Mouse (Mus musculus) forebrain, embryonic 16.5 days (tissue): ENCODE measurements at regions not wholly inside any gene's neighbourhood (a gene's known extent, or its start where the extent isn't known, plus 50 kb on each side); places are given as distances from the start of the nearest gene placed in this dataset.
A peak's percentile ranks its signal among the peaks of the same experiment; 100 is the strongest.

Source experiments
- ATAC-seq: fragments of 200-750 bp; cut with Nextera tagmentation; 2 replicates; pipeline ENCODE4 v1.8.0; 2017; ENCODE audit warnings: mild to moderate bottlenecking, moderate library complexity
- H3K27ac ChIP-seq: fragments of 300-500 bp; sonication (generic); 2 replicates; pipeline ENCODE4 v1.5.1; 2014; ENCODE audit warnings: low read length, control low read depth
- H3K27me3 ChIP-seq: fragments of 300-500 bp; sonication (generic); replicated peaks from 2 replicates; pipeline ENCODE4 v1.6.1; 2014; ENCODE audit warnings: low read length; ENCODE audit not compliant: control insufficient read depth, insufficient read depth
- H3K36me3 ChIP-seq: fragments of 300-500 bp; sonication (generic); 2 replicates; pipeline ENCODE4 v1.6.1; 2014; ENCODE audit not compliant: control insufficient read depth, insufficient read depth
- H3K4me1 ChIP-seq: fragments of 300-500 bp; sonication (generic); replicated peaks from 2 replicates; pipeline ENCODE4 v1.6.1; 2014; ENCODE audit warnings: low read length; ENCODE audit not compliant: control insufficient read depth, insufficient read depth
- H3K4me2 ChIP-seq: fragments of 300-500 bp; sonication (generic); 2 replicates; pipeline ENCODE4 v1.6.1; 2014; ENCODE audit warnings: mild to moderate bottlenecking, low read length, control low read depth
- H3K4me3 ChIP-seq: fragments of 300-500 bp; sonication (generic); replicated peaks from 2 replicates; pipeline ENCODE4 v1.5.1; 2014; ENCODE audit warnings: mild to moderate bottlenecking, low read length, control low read depth
- H3K9ac ChIP-seq: fragments of 300-500 bp; sonication (generic); replicated peaks from 2 replicates; pipeline ENCODE4 v1.6.1; 2014; ENCODE audit warnings: low read depth, low read length, control low read depth
- H3K9me3 ChIP-seq: fragments of 300-500 bp; sonication (generic); 2 replicates; pipeline ENCODE4 v1.6.1; 2016; ENCODE audit warnings: low read length; ENCODE audit not compliant: control insufficient read depth
- WGBS: fragments of 180-500 bp; shearing (Covaris S2); extraction: QIAGEN DNeasy Blood & Tissue Kit; methylation state at CpG from one replicate; pipeline ENCODE4 v1.1.7; 2014; 5-methylcytosine and 5-hydroxymethylcytosine counted together

DNA sequence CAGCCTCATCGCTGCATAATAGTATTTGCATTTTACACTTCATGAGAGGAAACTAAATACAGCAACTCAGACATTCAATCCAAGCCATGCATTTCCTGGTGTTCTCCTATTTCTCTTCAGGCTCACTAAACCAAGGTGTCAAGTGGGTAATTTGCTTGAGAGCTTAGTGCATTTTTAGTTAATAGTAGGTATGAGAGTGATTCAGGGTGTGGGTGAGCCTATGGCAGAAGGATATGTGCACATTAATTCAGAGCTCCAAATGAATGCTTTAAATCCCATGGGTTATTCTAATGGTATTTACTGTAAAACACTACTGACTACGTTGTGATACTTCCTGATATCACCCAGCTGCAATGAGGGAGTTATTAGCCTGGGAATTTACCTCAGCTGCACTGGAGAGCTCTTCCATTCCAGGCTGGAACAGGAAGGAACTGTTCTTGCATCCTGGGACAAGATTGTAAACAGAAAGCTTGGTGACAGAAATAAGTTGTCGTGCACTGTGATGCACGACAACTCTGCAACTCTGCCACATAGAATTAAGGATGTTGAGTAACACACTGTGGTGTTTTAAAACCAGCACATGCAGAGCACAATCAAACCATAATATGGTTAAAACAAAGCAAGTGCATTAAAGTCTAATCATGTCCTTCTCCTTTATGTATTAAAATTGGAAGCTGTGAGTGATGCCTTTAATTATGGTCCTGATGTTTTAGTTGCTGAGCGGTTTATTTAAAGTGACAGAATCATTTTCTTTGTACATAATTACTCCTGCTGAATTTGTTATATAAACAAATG lies 170.4 kb upstream of the Setmar start:
- WGBS, result 43% methylated on average over 5 of the region's 5 CpGs
- Histone ChIP-seq H3K4me2 (no peak overlapping the region), H3K27me3 (no peaks in the 10 kb centered on the region), H3K36me3 (no peaks in the 10 kb centered on the region), H3K9me3 (no peaks in the 10 kb centered on the region), H3K4me1 (peaks cover 6% of the 10 kb centered on the region), H3K27ac (no peak overlapping the region), H3K9ac (no peak overlapping the region), H3K4me3 (no peak overlapping the region)
- ATAC-seq, result no peak

DNA sequence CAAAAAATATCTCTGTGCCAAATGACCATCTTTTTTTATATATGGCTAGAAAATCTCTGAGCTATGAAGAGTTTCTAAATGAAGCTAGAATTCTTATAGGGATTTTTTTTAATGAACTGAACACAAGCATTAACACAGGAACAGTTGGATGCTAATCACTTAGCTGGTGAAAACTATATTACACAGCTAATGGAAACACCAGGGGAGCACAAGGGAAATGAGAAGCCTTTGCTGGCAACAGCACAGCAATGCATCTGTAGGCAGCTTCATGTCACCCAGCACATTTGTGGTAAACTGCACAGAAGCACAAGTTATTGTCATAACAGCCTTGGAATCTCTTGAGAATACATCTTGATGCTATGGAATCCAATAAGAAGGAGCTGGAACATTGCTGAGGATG lies 154.3 kb upstream of the Setmar start:
- Histone ChIP-seq H3K9me3 (no peaks in the 10 kb centered on the region), H3K27ac (no peak overlapping the region), H3K4me3 (no peak overlapping the region), H3K4me1 (no peaks in the 10 kb centered on the region), H3K9ac (no peak overlapping the region), H3K27me3 (no peaks in the 10 kb centered on the region), H3K36me3 (no peaks in the 10 kb centered on the region), H3K4me2 (no peak overlapping the region)
- ATAC-seq, result no peak

DNA sequence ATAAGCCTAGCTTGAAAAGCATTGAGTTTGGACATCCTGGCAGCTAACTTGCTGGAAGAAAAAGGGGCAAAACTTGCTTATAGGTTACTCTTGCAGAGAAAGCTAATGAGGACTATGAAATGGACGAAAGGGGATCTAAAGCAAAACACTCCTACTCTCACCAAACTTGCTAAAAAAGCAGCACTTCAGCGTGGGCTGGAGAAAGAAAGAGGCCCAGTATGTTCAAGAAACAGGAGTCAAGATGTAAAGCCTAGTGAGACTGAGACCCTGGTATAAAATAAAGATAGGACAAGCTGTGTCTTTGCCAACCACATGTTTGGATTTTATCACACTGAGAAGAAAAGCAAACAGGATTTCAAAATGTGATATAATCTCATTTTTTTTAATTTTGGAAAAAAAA lies 153.5 kb upstream of the Setmar start:
- WGBS, result 73% methylated on average over 2 of the region's 2 CpGs
- Histone ChIP-seq H3K4me1 (no peaks in the 10 kb centered on the region), H3K9me3 (no peaks in the 10 kb centered on the region), H3K4me2 (no peak overlapping the region), H3K36me3 (no peaks in the 10 kb centered on the region), H3K9ac (no peak overlapping the region), H3K4me3 (no peak overlapping the region), H3K27ac (no peak overlapping the region), H3K27me3 (no peaks in the 10 kb centered on the region)
- no peak for ATAC-seq

DNA sequence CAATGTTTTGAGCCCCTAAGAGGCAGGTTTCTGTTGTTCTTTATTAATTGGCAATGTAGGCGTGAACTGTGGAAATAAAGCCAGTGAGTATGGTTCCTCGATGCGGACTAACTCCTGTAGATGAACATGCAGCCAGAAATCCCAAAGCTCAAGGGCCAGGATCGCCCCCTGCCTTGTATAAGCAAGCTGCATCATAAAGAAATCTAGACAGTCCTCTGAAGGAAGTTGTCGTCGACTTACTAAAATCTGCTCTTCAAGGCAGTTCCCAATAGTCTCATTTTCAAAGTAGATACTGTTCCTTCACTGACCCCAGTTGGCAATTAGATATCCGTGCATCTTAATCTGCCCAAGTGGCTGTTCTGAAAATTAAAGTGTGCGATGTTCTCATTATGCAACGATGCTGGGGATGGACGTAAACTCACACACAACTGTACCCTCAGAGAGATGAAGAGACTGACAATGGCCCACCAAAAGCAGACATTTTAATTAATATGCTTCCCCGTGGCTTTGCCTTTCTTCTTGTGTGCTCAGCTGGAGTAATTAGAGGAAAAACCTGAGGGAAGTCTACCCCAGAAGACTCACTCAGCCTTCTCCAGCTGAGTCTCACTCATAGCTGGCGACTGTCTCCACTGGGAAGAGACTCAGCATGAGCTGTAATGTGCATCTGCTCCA lies 141.2 kb upstream of the Setmar start:
- peak; percentile 40; the same call in 1 of the 2 replicates for ATAC-seq
- H3K9ac ChIP-seq, result no peak overlapping the region
- no peaks in the 10 kb centered on the region for H3K9me3 ChIP-seq
- no peak overlapping the region for H3K4me3 ChIP-seq
- no peak overlapping the region for H3K27ac ChIP-seq
- WGBS, result 50% methylated on average over 12 of the region's 12 CpGs
- H3K27me3 ChIP-seq, result no peaks in the 10 kb centered on the region
- no peak overlapping the region for H3K4me2 ChIP-seq
- no peaks in the 10 kb centered on the region for H3K36me3 ChIP-seq
- no peaks in the 10 kb centered on the region for H3K4me1 ChIP-seq

DNA sequence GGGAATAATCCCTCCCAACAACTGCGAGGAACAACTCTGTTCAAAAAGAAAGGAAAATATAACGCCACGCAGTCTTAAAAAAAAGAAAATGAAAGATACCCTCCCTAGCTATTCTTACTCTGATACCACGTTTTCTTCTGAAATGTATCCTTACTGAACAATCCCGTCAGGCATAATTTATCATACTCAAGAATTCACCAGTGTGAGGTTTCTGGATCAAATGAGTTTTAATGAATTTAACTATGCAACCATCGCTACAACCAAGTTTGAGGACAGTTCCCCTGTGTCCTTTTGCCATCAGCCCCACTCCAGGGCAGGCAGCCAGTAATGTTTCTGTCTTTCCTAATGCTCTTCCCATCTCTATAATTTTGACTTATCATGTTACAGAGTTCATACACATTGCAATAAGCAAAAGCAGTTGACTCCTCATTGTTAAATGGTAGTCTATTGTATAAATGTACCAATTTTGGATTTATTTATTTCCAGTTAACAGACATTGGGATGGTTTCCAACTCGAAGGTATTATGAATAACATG lies 140.6 kb upstream of the Setmar start:
- Histone ChIP-seq H3K4me2 (no peak overlapping the region), H3K4me3 (no peak overlapping the region), H3K9me3 (no peaks in the 10 kb centered on the region), H3K27ac (no peak overlapping the region), H3K27me3 (no peaks in the 10 kb centered on the region), H3K4me1 (no peaks in the 10 kb centered on the region), H3K9ac (no peak overlapping the region), H3K36me3 (no peaks in the 10 kb centered on the region)
- ATAC-seq, result no peak
- WGBS, result 71% methylated on average over 7 of the region's 7 CpGs

DNA sequence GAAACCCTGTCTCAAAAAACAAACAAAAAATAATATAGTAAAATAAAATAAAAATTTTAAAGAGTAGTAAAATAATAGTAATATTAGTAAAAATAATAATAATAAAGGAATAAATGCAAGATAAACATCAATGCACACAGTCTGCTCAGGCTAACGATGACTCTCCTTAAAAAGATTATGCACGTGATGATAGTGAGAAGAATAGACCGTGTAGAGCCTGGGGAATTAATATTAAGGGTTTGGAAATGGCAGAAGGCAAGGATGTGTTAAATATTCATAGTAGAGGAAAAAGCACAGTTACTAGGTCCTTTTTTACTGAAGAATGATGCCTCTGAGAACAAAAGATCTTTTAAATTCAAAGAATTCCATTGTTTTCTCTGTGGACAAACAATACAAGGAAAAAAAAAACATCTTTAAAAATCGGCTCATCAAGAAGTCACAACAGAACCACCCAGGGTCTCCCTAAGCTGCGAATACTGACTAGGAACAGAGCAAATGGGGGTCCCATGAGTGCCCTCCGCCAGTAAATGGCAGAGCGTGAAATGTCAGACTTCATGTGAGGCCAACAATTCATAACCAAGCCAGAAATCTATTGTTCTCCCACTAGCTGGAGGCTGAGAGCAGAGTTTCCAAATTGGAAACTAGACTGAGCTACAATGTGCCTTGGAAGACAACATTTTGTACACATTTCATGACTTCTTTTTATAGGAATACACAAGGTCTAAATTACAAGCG lies 134.2 kb upstream of the Setmar start:
- Histone ChIP-seq H3K9me3 (no peaks in the 10 kb centered on the region), H3K4me2 (no peak overlapping the region), H3K4me3 (no peak overlapping the region), H3K9ac (no peak overlapping the region), H3K27ac (no peak overlapping the region), H3K36me3 (no peaks in the 10 kb centered on the region), H3K27me3 (no peaks in the 10 kb centered on the region), H3K4me1 (no peaks in the 10 kb centered on the region)
- WGBS, result 53% methylated on average over 8 of the region's 8 CpGs
- no peak for ATAC-seq

DNA sequence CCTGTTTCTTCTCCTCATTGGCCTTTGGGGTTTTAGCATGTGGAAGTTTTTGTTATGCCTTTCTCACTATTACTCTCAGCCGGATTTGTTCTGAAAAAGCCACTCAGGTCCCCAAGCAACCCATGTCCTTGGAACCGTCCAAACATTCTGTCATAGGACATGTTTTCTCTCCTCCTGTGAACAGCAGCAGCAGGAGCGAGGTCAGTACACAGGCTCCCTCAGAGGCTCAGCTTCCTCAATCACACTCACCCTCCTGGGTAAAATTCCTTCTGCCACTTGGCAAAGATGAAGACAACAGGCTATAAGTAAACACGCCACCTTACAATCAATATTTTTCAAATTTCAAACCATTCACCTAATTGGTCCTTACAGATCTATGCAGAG lies 133.7 kb upstream of the Setmar start:
- Histone ChIP-seq H3K9ac (no peak overlapping the region), H3K27me3 (no peaks in the 10 kb centered on the region), H3K36me3 (no peaks in the 10 kb centered on the region), H3K4me1 (no peaks in the 10 kb centered on the region), H3K4me2 (no peak overlapping the region), H3K4me3 (no peak overlapping the region), H3K9me3 (no peaks in the 10 kb centered on the region), H3K27ac (no peak overlapping the region)
- WGBS, result 84% methylated on average over 4 of the region's 4 CpGs
- ATAC-seq, result no peak

DNA sequence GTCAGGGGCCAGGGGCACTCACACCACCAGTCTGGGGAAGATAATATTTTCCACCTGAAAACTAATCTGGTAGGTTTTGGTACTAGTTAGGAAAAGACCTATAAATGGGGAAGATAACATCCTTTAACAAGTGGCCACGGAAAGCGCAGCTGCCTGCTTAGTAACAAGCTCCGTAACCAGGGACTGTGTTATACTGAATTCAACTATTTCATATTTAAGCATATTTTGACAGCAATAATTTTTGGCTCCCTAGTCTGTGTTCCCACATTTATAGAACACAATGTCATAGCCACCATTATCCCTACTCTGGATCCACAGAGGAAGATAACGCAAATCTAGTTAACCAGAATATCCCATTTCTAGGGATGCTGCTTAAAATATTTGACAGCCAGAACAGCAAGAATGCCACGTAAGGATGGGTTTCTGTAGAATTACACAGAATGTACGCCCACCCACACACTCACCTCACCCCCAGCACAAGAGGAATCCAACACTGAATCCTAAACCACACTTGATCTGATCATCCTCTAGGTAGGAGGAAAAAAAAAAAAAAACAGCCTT lies 128.7 kb upstream of the Setmar start:
- Histone ChIP-seq H3K27me3 (no peaks in the 10 kb centered on the region), H3K27ac (no peak overlapping the region)

DNA sequence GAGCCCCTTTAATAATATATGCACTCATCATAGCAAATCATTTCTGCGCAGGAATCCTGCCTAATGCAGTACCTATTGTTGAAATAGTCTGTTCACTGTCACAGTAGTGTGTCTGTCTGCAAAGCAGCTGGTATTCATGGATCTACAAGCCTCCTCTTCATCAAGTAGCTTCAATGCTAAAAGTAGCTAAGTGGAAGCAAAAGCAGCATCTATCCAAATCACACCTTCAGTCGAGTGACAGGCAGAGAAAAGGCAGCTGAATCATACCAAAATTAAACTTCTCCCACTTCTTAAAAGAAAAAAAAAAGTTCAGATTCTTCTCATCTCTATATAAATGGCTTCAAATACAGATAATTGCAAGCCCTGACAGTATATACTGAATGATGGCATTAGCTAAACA lies 96.2 kb upstream of the Setmar start:
- Histone ChIP-seq H3K9ac (no peak overlapping the region), H3K4me2 (no peak overlapping the region), H3K27ac (no peak overlapping the region), H3K4me3 (no peak overlapping the region), H3K36me3 (no peaks in the 10 kb centered on the region), H3K27me3 (no peaks in the 10 kb centered on the region), H3K9me3 (no peaks in the 10 kb centered on the region), H3K4me1 (no peaks in the 10 kb centered on the region)
- no peak for ATAC-seq
- WGBS, result 89% methylated on average over 2 of the region's 2 CpGs

More for the DNA sequence above, 128.7 kb upstream of the Setmar start:
- Histone ChIP-seq H3K9me3 (no peaks in the 10 kb centered on the region), H3K4me2 (no peak overlapping the region), H3K4me3 (no peak overlapping the region), H3K9ac (no peak overlapping the region), H3K36me3 (no peaks in the 10 kb centered on the region), H3K4me1 (no peaks in the 10 kb centered on the region)
- no peak for ATAC-seq
- WGBS, result 91% methylated on average over 6 of the region's 6 CpGs
